Mouse (Mus musculus) hindbrain, embryonic 12.5 days (tissue): ENCODE measurements around the gene Nps. TPM values are rescaled to one million over a fixed set of nuclear protein-coding genes. Genes with fewer than 3 reads are reported as not detected.
"Not testable (repeated sequence)": the region's sequence is repeated elsewhere in the genome, so short reads cannot be mapped to it uniquely, and the experiment has no call there.

Experiments
- ATAC-seq: fragments of 200-750 bp; cut with Nextera tagmentation; 2 replicates; pipeline ENCODE4 v1.8.0; 2017; ENCODE audit warnings: moderate TSS enrichment; ENCODE audit not compliant: low FRiP score
- H3K27ac ChIP-seq: fragments of 300-500 bp; sonication (generic); 2 replicates; pipeline ENCODE4 v1.5.1; 2016; ENCODE audit warnings: mild to moderate bottlenecking
- H3K27me3 ChIP-seq: fragments of 300-500 bp; sonication (generic); 2 replicates; pipeline ENCODE4 v1.6.1; 2016; ENCODE audit warnings: mild to moderate bottlenecking
- H3K36me3 ChIP-seq: fragments of 300-500 bp; sonication (generic); 2 replicates; pipeline ENCODE4 v1.6.1; 2016; ENCODE audit warnings: mild to moderate bottlenecking
- H3K4me1 ChIP-seq: fragments of 300-500 bp; sonication (generic); 2 replicates; pipeline ENCODE4 v1.6.1; 2016
- H3K4me2 ChIP-seq: fragments of 300-500 bp; sonication (generic); replicated peaks from 2 replicates; pipeline ENCODE4 v1.6.1; 2016; ENCODE audit warnings: mild to moderate bottlenecking
- H3K4me3 ChIP-seq: fragments of 300-500 bp; sonication (generic); 2 replicates; pipeline ENCODE4 v1.5.1; 2016; ENCODE audit warnings: mild to moderate bottlenecking
- H3K9ac ChIP-seq: fragments of 300-500 bp; sonication (generic); 2 replicates; pipeline ENCODE4 v1.6.1; 2016; ENCODE audit warnings: mild to moderate bottlenecking, moderate library complexity
- H3K9me3 ChIP-seq: fragments of 300-500 bp; sonication (generic); replicated peaks from 2 replicates; pipeline ENCODE4 v1.6.1; 2016; ENCODE audit warnings: mild to moderate bottlenecking
- WGBS: fragments of 180-500 bp; shearing (Covaris S2); methylation state at CpG from one replicate; pipeline ENCODE4 v1.1.7; 2016; 5-methylcytosine and 5-hydroxymethylcytosine counted together
- polyA plus RNA-seq: library from polyadenylated mRNA; unstranded; fragments of >200 nt; fragmentation: Nextera tagmentation; extraction: Ambion mirVana; gene quantifications from 2 replicates; pipeline ENCODE4 v1.2.1, GENCODE M21; 2016

Gene Nps
- not detected in 2 replicates for polyA plus RNA-seq

- not testable (repeated sequence) for H3K4me1 ChIP-seq, ATAC-seq, H3K27ac ChIP-seq, H3K9me3 ChIP-seq, H3K27me3 ChIP-seq, H3K9ac ChIP-seq, H3K36me3 ChIP-seq, H3K4me3 ChIP-seq, H3K4me2 ChIP-seq
- 92% methylated on average over 19 of the region's 19 CpGs for WGBS
Observed at GRCm38 (mm10) chr7:135258053-135258753, at the start of gene Nps. TSS of gene Nps (plus strand) at chr7:135258703.

- no peak overlapping the region for H3K4me2 ChIP-seq
- H3K9me3 ChIP-seq, result no peaks in the 10 kb centered on the region
- no peak for ATAC-seq
- H3K27ac ChIP-seq, result no peak overlapping the region
- WGBS, result 88% methylated on average over 6 of the region's 6 CpGs
- no peaks in the 10 kb centered on the region for H3K4me1 ChIP-seq
- no peak overlapping the region for H3K9ac ChIP-seq
- no peaks in the 10 kb centered on the region for H3K27me3 ChIP-seq
- no peak overlapping the region for H3K4me3 ChIP-seq
- no peaks in the 10 kb centered on the region for H3K36me3 ChIP-seq
Observed at GRCm38 (mm10) chr7:135208947-135209567, 49.4 kb upstream of the Nps start.

- H3K4me3 ChIP-seq, result no peak overlapping the region
- H3K27me3 ChIP-seq, result no peaks in the 10 kb centered on the region
- H3K9ac ChIP-seq, result no peak overlapping the region
- no peak for ATAC-seq
- H3K27ac ChIP-seq, result no peak overlapping the region
- H3K4me2 ChIP-seq, result no peak overlapping the region
- H3K9me3 ChIP-seq, result no peaks in the 10 kb centered on the region
- H3K36me3 ChIP-seq, result no peaks in the 10 kb centered on the region
- no peaks in the 10 kb centered on the region for H3K4me1 ChIP-seq
Observed at GRCm38 (mm10) chr7:135210296-135210695, 48.2 kb upstream of the Nps start.

GRCm38 (mm10) chr7:135210831-135211230, 47.7 kb upstream of the Nps start:
- Histone ChIP-seq H3K9ac (no peak overlapping the region), H3K36me3 (no peaks in the 10 kb centered on the region), H3K4me2 (no peak overlapping the region), H3K27me3 (no peaks in the 10 kb centered on the region), H3K9me3 (no peaks in the 10 kb centered on the region), H3K27ac (no peak overlapping the region), H3K4me1 (no peaks in the 10 kb centered on the region), H3K4me3 (no peak overlapping the region)
- no peak for ATAC-seq
- 88% methylated on average over 2 of the region's 2 CpGs for WGBS

- WGBS, result 60% methylated on average over 2 of the region's 2 CpGs
- H3K36me3 ChIP-seq, result no peaks in the 10 kb centered on the region
- no peak overlapping the region for H3K4me3 ChIP-seq
- no peaks in the 10 kb centered on the region for H3K9me3 ChIP-seq
- no peak overlapping the region for H3K4me2 ChIP-seq
- H3K27ac ChIP-seq, result no peak overlapping the region
- H3K9ac ChIP-seq, result no peak overlapping the region
- no peaks in the 10 kb centered on the region for H3K27me3 ChIP-seq
- H3K4me1 ChIP-seq, result no peaks in the 10 kb centered on the region
- ATAC-seq, result no peak
Observed at GRCm38 (mm10) chr7:135212505-135212904, 46.0 kb upstream of the Nps start.

GRCm38 (mm10) chr7:135221475-135221874, 37.0 kb upstream of the Nps start:
- no peaks in the 10 kb centered on the region for H3K9me3 ChIP-seq
- H3K4me1 ChIP-seq, result no peaks in the 10 kb centered on the region
- no peak for ATAC-seq
- no peak overlapping the region for H3K27ac ChIP-seq
- 83% methylated on average over 2 of the region's 2 CpGs for WGBS
- no peaks in the 10 kb centered on the region for H3K36me3 ChIP-seq
- H3K9ac ChIP-seq, result no peak overlapping the region
- H3K27me3 ChIP-seq, result no peaks in the 10 kb centered on the region
- no peak overlapping the region for H3K4me2 ChIP-seq
- no peak overlapping the region for H3K4me3 ChIP-seq

- H3K36me3 ChIP-seq, result no peaks in the 10 kb centered on the region
- WGBS, result 86% methylated on average over 5 of the region's 5 CpGs
- ATAC-seq, result no peak
- no peaks in the 10 kb centered on the region for H3K27me3 ChIP-seq
- no peak overlapping the region for H3K4me2 ChIP-seq
- no peaks in the 10 kb centered on the region for H3K4me1 ChIP-seq
- no peak overlapping the region for H3K9ac ChIP-seq
- H3K9me3 ChIP-seq, result no peaks in the 10 kb centered on the region
- H3K27ac ChIP-seq, result no peak overlapping the region
- no peak overlapping the region for H3K4me3 ChIP-seq
Observed at GRCm38 (mm10) chr7:135226021-135226420, 32.5 kb upstream of the Nps start.

GRCm38 (mm10) chr7:135237152-135237551, 21.4 kb upstream of the Nps start:
- Histone ChIP-seq H3K9ac (no peak overlapping the region), H3K4me3 (no peak overlapping the region), H3K4me2 (no peak overlapping the region), H3K27me3 (no peaks in the 10 kb centered on the region), H3K27ac (no peak overlapping the region), H3K36me3 (no peaks in the 10 kb centered on the region), H3K9me3 (no peaks in the 10 kb centered on the region), H3K4me1 (no peaks in the 10 kb centered on the region)
- WGBS, result 63% methylated on average over 3 of the region's 3 CpGs
- no peak for ATAC-seq

GRCm38 (mm10) chr7:135239441-135239840, 19.1 kb upstream of the Nps start:
- 86% methylated on average over 4 of the region's 4 CpGs for WGBS
- no peak for ATAC-seq
- Histone ChIP-seq H3K27ac (no peak overlapping the region), H3K4me3 (no peak overlapping the region), H3K27me3 (no peaks in the 10 kb centered on the region), H3K9ac (no peak overlapping the region), H3K4me2 (no peak overlapping the region), H3K4me1 (no peaks in the 10 kb centered on the region), H3K9me3 (no peaks in the 10 kb centered on the region), H3K36me3 (no peaks in the 10 kb centered on the region)

GRCm38 (mm10) chr7:135240006-135240405, 18.5 kb upstream of the Nps start:
- Histone ChIP-seq H3K27me3 (no peaks in the 10 kb centered on the region), H3K27ac (no peak overlapping the region), H3K9me3 (no peaks in the 10 kb centered on the region), H3K4me1 (no peaks in the 10 kb centered on the region), H3K4me2 (no peak overlapping the region), H3K4me3 (no peak overlapping the region), H3K9ac (no peak overlapping the region), H3K36me3 (no peaks in the 10 kb centered on the region)
- 85% methylated on average over 6 of the region's 6 CpGs for WGBS
- ATAC-seq, result no peak

GRCm38 (mm10) chr7:135240636-135241035, 17.9 kb upstream of the Nps start:
- Histone ChIP-seq H3K4me2 (no peak overlapping the region), H3K4me3 (no peak overlapping the region), H3K9ac (no peak overlapping the region), H3K4me1 (no peaks in the 10 kb centered on the region), H3K27me3 (no peaks in the 10 kb centered on the region), H3K9me3 (no peaks in the 10 kb centered on the region), H3K36me3 (no peaks in the 10 kb centered on the region), H3K27ac (no peak overlapping the region)
- WGBS, result 85% methylated on average over 2 of the region's 2 CpGs
- ATAC-seq, result no peak

- Histone ChIP-seq H3K4me3 (no peak overlapping the region), H3K4me1 (no peaks in the 10 kb centered on the region), H3K27ac (no peak overlapping the region), H3K27me3 (no peaks in the 10 kb centered on the region), H3K4me2 (no peak overlapping the region), H3K9ac (no peak overlapping the region), H3K9me3 (no peaks in the 10 kb centered on the region), H3K36me3 (no peaks in the 10 kb centered on the region)
- 71% methylated on average over 9 of the region's 9 CpGs for whole genome bisulfite sequencing
- ATAC-seq, result no peak
Observed at GRCm38 (mm10) chr7:135244171-135244880, 14.2 kb upstream of the Nps start.
